Mouse (Mus musculus) kidney, adult 2 months (tissue): ENCODE measurements around the gene Cyp26a1.

ENCODE experiments used
- CTCF ChIP-seq: fragments of 200-500 bp; conservative IDR thresholded peaks from 2 replicates; pipeline ENCODE4 v1.5.1; 2011; ENCODE audit warnings: low read depth, mild to moderate bottlenecking, control low read depth, low read length, moderate library complexity, mixed read lengths; ENCODE audit not compliant: insufficient read depth, insufficient read length
- POLR2A ChIP-seq: fragments of 200-500 bp; IDR thresholded peaks from one replicate; pipeline ENCODE4 v1.6.1; 2011; ENCODE audit warnings: low read depth, low read length, control low read depth

DNA sequence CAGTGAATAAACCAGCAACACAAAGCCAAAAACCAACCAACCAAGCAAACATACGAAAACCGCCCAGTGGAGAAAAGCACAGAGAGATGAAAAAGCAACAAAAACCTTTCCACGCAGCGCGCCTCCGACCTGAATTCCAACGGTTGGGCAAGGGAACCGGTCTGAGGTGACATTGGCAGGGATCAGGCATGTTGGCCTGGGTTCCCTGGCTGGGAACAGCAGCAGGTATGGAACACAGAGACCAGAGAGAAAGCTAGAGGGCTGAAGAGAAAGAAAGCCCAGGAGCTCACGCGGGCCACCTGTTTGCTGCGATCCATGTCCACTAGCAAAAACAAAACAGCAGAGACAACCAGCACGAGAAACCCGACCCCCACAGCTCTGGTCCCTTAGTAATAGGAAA lies 2.5 kb upstream of the Cyp26a1 start:
- no peak for TF ChIP-seq CTCF
- no peak for TF ChIP-seq POLR2A
